Comparison of ENCODE assay signal across 12 mouse cellular contexts in the genomic region with DNA sequence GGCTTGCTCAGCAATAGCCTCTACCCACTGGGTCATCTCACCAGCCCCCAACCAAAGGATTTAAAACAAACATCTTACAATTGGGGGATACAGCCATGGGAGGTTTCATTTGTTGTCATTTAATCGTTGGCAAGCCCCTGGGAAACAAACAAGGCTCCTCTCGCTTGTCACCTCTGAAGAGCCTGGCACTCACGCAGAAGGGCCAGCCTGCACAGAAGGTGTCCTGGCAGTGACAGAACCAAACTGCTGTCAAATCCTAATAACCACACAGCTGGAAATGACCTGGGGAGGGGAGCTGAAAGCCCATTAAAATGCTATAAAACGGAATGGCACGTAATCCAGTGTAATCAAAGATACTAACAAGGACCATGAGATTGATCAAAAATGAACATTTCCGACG.
"Had no signal": no experiment of that assay in that cellular context is flagged by ENCODE, and none has a peak within 500 bp of the region (broad histone marks: within the 10 kb centered on the region; RNA-seq: fewer than 3 reads in every experiment).

No protein-coding gene starts in this region.

- H3K4me1 ChIP-seq: lung, embryonic 15.5 days; midbrain, embryonic 15.5 days had no signal

- H3K27me3 ChIP-seq: lung, embryonic 15.5 days; midbrain, embryonic 15.5 days; neural tube, embryonic 12.5 days had no signal

- DNase-seq: kidney, postnatal 10 days; kidney, postnatal 4 days; lung, postnatal 14 days; thymus, postnatal 4 days had no signal

- H3K36me3 ChIP-seq: limb, embryonic 12.5 days; lung, embryonic 15.5 days; midbrain, embryonic 15.5 days; neural tube, embryonic 12.5 days had no signal

- ATAC-seq: midbrain, embryonic 15.5 days had no signal

- H3K9ac ChIP-seq: limb, embryonic 12.5 days; lung, embryonic 15.5 days; midbrain, embryonic 15.5 days; neural tube, embryonic 12.5 days had no signal

- H3K9me3 ChIP-seq: limb, embryonic 12.5 days; lung, embryonic 15.5 days; megakaryocyte, embryonic 14.5 days; midbrain, embryonic 15.5 days; neural tube, embryonic 12.5 days had no signal

- H3K27ac ChIP-seq: limb, embryonic 12.5 days; lung, embryonic 15.5 days; macrophage; midbrain, embryonic 15.5 days; neural tube, embryonic 12.5 days; stomach, postnatal 0 days had no signal

- H3K4me3 ChIP-seq: limb, embryonic 12.5 days; lung, embryonic 15.5 days; megakaryocyte, embryonic 14.5 days; midbrain, embryonic 15.5 days; neural tube, embryonic 12.5 days had no signal

- H3K4me2 ChIP-seq: limb, embryonic 12.5 days; lung, embryonic 15.5 days; midbrain, embryonic 11.5 days; midbrain, embryonic 15.5 days; neural tube, embryonic 12.5 days had no signal
